Mouse (Mus musculus) MEL (cell line): ENCODE data around the gene Dkk3.

Source experiments
- CHD2 ChIP-seq: IDR thresholded peaks from 2 replicates; pipeline ENCODE4 v1.6.1; 2011; ENCODE audit warnings: low read length, improper control_type of control experiment
- CTCF ChIP-seq, 3 experiments: IDR thresholded peaks in 2 of 3; conservative IDR thresholded peaks in 1 of 3; 2 replicates each; pipeline ENCODE4 v1.5.1; 2011 to 2012; ENCODE audit warnings: low read length in 3 of 3, low read depth in 2 of 3, mild to moderate bottlenecking in 2 of 3, improper control_type of control experiment in 1 of 3, inconsistent platforms in 1 of 3, mixed read lengths in 1 of 3, moderate library complexity in 1 of 3; ENCODE audit not compliant: control insufficient read depth in 1 of 3, insufficient read depth in 1 of 3, poor library complexity in 1 of 3, severe bottlenecking in 1 of 3
- EP300 ChIP-seq, 2 experiments: IDR thresholded peaks; 2 replicates each; pipeline ENCODE4 v1.6.1; 2011; ENCODE audit warnings: improper control_type of control experiment in 2 of 2, low read length in 2 of 2, low read depth in 1 of 2, mild to moderate bottlenecking in 1 of 2
- GATA1 ChIP-seq: IDR thresholded peaks from 2 replicates; pipeline ENCODE4 v1.6.1; 2011; ENCODE audit warnings: low read depth, low read length, improper control_type of control experiment
- MAFK ChIP-seq: IDR thresholded peaks from 2 replicates; pipeline ENCODE4 v1.6.1; 2011; ENCODE audit warnings: low read depth, mild to moderate bottlenecking, low read length, improper control_type of control experiment, borderline replicate concordance
- MAX ChIP-seq: IDR thresholded peaks from 2 replicates; pipeline ENCODE4 v1.6.1; 2011; ENCODE audit warnings: low read length, improper control_type of control experiment
- MYC ChIP-seq: IDR thresholded peaks from 2 replicates; pipeline ENCODE4 v1.6.1; 2011; ENCODE audit warnings: low read depth, mild to moderate bottlenecking, low read length, improper control_type of control experiment, moderate library complexity
- NRF1 ChIP-seq: IDR thresholded peaks from 2 replicates; pipeline ENCODE4 v1.6.1; 2014; ENCODE audit warnings: low read depth, mild to moderate bottlenecking, inconsistent platforms, low read length, improper control_type of control experiment, moderate library complexity; ENCODE audit not compliant: poor library complexity, insufficient read depth, severe bottlenecking
- POLR2A ChIP-seq, 2 experiments: IDR thresholded peaks; 2 replicates each; pipeline ENCODE4 v1.6.1; 2011 to 2012; ENCODE audit warnings: low read length in 2 of 2, mild to moderate bottlenecking in 2 of 2, control low read depth in 1 of 2, improper control_type of control experiment in 1 of 2, low read depth in 1 of 2, moderate library complexity in 1 of 2; ENCODE audit not compliant: control insufficient read depth in 1 of 2, insufficient read depth in 1 of 2, poor library complexity in 1 of 2
- TAL1 ChIP-seq: IDR thresholded peaks from 2 replicates; pipeline ENCODE4 v1.6.1; 2012; ENCODE audit warnings: mild to moderate bottlenecking, inconsistent platforms, low read length, moderate library complexity, mixed read lengths
- ZC3H11A ChIP-seq: IDR thresholded peaks from 2 replicates; pipeline ENCODE4 v1.6.1; 2012; ENCODE audit warnings: low read depth, mild to moderate bottlenecking, inconsistent platforms, low read length, improper control_type of control experiment

DNA sequence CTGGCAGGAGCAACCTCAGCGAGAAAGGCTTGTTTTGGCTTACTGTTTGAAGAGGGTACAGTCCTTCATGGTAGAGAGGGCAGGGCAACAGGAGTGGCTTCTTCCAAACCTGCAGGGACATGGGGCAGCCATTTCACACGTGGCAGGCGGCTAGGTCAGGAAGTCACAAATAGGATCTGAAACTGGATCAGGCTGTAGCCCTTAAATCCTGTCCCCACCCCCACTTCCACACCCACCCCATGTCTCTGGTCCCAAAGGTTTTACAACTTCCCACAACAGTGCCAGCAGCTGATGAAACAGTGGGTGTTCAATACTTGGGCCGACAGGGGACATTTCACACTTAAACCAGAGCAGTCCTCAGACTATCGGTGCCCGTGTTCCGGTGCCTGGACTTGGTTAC, 28.0 kb upstream of the Dkk3 start:
- no peak for TF ChIP-seq CTCF (IDR thresholded peaks at IDR 0.05 in 2 of 3, conservative IDR thresholded peaks at IDR 0.05 in 1 of 3; ENCODE audit: control insufficient read depth in 1 of 3, insufficient read depth in 1 of 3, low read depth in 2 of 3, low read length in 3 of 3, poor library complexity in 1 of 3, severe bottlenecking in 1 of 3)
- TF ChIP-seq TAL1, result no peak
- no peak for TF ChIP-seq EP300 (IDR thresholded peaks at IDR 0.05; ENCODE audit: low read depth in 1 of 2, low read length in 2 of 2)
- no peak for TF ChIP-seq MAFK
- no peak for TF ChIP-seq ZC3H11A
- TF ChIP-seq POLR2A (IDR thresholded peaks at IDR 0.05; ENCODE audit: control insufficient read depth in 1 of 2, insufficient read depth in 1 of 2, low read depth in 1 of 2, low read length in 2 of 2, poor library complexity in 1 of 2), result no peak
- no peak for TF ChIP-seq MAX
- TF ChIP-seq GATA1, result no peak
- TF ChIP-seq NRF1, result no peak
- TF ChIP-seq CHD2, result no peak
- no peak for TF ChIP-seq MYC
